Mouse (Mus musculus) liver, embryonic 11.5 days (tissue): ENCODE measurements around the gene Spon1. TPM values are rescaled to one million over a fixed set of nuclear protein-coding genes. Genes with fewer than 3 reads are reported as not detected.

Source experiments
- ATAC-seq: fragments of 200-750 bp; cut with Nextera tagmentation; replicated peaks from 2 replicates; pipeline ENCODE4 v1.8.0; 2017; ENCODE audit warnings: moderate number of reproducible peaks, mild to moderate bottlenecking, moderate TSS enrichment, moderate library complexity; ENCODE audit not compliant: low FRiP score
- DNase-seq: peaks from one replicate; pipeline ENCODE4 v3.0.0-alpha.2; 2017; ENCODE audit warnings: low spot score
- H3K27ac ChIP-seq: fragments of 300-500 bp; sonication (generic); 2 replicates; pipeline ENCODE4 v1.5.1; 2014; ENCODE audit warnings: mild to moderate bottlenecking, low read depth, low read length, control low read depth
- H3K27me3 ChIP-seq: fragments of 300-500 bp; sonication (generic); replicated peaks from 2 replicates; pipeline ENCODE4 v1.6.1; 2014; ENCODE audit warnings: low read length, mixed read lengths; ENCODE audit not compliant: control insufficient read depth, insufficient read depth
- H3K36me3 ChIP-seq: fragments of 300-500 bp; sonication (generic); 2 replicates; pipeline ENCODE4 v1.6.1; 2014; ENCODE audit warnings: mild to moderate bottlenecking, low read length, moderate library complexity, mixed read lengths; ENCODE audit not compliant: control insufficient read depth, insufficient read depth
- H3K4me1 ChIP-seq: fragments of 300-500 bp; sonication (generic); replicated peaks from 2 replicates; pipeline ENCODE4 v1.6.1; 2014; ENCODE audit warnings: low read length, mixed read lengths; ENCODE audit not compliant: control insufficient read depth, insufficient read depth
- H3K4me2 ChIP-seq: fragments of 300-500 bp; sonication (generic); 2 replicates; pipeline ENCODE4 v1.6.1; 2014; ENCODE audit warnings: mild to moderate bottlenecking, control low read depth, moderate library complexity
- H3K4me3 ChIP-seq: fragments of 300-500 bp; sonication (generic); 2 replicates; pipeline ENCODE4 v1.5.1; 2014; ENCODE audit warnings: low read depth, low read length, control low read depth
- H3K9ac ChIP-seq: fragments of 300-500 bp; sonication (generic); 2 replicates; pipeline ENCODE4 v1.6.1; 2014; ENCODE audit warnings: low read depth, low read length, control low read depth
- H3K9me3 ChIP-seq: fragments of 300-500 bp; sonication (generic); 2 replicates; pipeline ENCODE4 v1.6.1; 2016; ENCODE audit warnings: low read length, inconsistent platforms, mixed read lengths; ENCODE audit not compliant: control insufficient read depth
- WGBS: fragments of 180-500 bp; shearing (Covaris S2); extraction: QIAGEN DNeasy Blood & Tissue Kit; methylation state at CpG from one replicate; pipeline ENCODE4 v1.1.7; 2014; 5-methylcytosine and 5-hydroxymethylcytosine counted together
- polyA plus RNA-seq: library from polyadenylated mRNA; unstranded; fragments of >200 nt; fragmentation: Nextera tagmentation; extraction: Ambion mirVana; gene quantifications from 2 replicates; pipeline ENCODE4 v1.2.1, GENCODE M21; 2014

Gene Spon1
- polyA plus RNA-seq, 1 experiment from 2014 or later: 7.9 TPM

DNA sequence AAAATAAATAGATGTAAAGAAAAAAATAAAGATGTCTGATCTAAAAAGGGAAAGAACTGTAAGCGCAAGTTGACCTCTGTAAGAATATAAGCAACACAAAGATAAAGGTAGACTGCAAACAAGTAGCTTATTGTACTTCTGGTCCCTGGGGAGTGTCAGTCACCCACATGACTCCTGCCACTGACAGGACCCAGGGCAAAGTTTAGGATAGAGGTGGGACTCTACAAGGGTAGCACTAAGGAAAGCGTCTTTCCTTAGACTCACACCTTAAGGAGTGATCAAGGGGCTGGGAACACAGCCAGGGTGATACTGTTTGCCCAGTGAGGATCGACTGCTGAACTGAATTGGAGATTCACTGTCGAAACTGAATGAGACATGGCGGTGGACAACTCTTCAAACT is 323.1 kb downstream of the Spon1 start:
- no peak overlapping the region for H3K4me2 ChIP-seq
- H3K9ac ChIP-seq: no peak overlapping the region
- H3K36me3 ChIP-seq: no peaks in the 10 kb centered on the region
- DNase-seq (no peak), ATAC-seq (no peak)
- H3K27ac ChIP-seq: no peak overlapping the region
- 71% methylated on average over 5 of the region's 5 CpGs for WGBS
- H3K9me3 ChIP-seq: no peaks in the 10 kb centered on the region
- H3K4me3 ChIP-seq: no peak overlapping the region
- peaks cover 9% of the 10 kb centered on the region for H3K4me1 ChIP-seq
- H3K27me3 ChIP-seq: no peaks in the 10 kb centered on the region

DNA sequence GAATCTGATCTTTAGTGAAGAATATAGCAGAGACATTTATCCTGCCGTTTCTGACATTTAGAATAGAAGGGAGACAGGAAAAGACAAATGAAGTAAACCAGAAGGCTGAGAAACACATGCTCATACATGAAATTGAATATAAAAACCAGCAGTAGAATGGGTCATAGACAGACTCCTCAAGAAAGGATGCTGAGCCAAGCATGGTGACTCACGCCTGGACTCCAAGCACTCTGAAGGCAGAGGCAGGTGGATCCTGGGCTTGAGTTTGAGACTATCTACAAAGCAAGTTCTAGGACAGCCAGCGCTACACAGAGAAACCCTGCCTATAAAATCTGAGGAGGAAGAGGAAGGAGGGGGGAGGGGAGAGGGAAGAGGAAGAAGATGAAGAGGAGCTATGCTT is 324.4 kb downstream of the Spon1 start:
- Histone ChIP-seq H3K4me2 (no peak overlapping the region), H3K27me3 (no peaks in the 10 kb centered on the region), H3K9me3 (no peaks in the 10 kb centered on the region), H3K4me1 (peaks cover 9% of the 10 kb centered on the region), H3K27ac (no peak overlapping the region), H3K36me3 (no peaks in the 10 kb centered on the region), H3K9ac (no peak overlapping the region), H3K4me3 (no peak overlapping the region)
- no peak for DNase-seq
- no peak for ATAC-seq
- WGBS: 75% methylated on average over 3 of the region's 3 CpGs

DNA sequence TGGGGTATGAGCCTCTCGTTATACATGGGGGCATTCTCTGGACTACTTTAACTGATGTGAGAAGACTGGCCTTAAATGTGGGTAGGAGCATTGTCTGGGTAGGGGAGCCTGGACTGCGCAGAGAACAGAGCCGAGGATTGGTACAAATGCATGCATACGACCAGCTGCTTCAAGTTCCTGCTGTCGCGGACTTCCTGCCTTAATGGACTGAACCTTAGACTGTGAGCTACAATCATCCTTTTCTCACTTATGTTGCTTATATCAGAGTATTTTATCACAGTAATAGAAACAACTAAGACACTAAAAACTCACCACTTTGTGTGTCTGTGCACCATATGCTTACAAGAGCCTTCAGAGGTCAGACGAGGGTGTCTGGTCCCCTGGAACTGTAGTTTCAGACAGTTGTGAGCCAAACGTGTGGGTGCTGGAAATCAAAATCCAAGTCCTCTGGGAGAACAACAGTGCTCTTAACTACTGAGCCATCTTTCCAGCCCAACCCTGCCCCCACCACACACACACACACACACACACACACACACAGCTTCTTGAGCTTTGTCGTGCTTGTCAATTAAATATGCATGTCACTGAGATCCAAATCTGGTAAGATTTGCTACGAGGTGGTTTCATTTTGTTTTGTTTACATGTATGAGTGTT is 325.2 kb downstream of the Spon1 start:
- Histone ChIP-seq H3K27me3 (no peaks in the 10 kb centered on the region), H3K9me3 (no peaks in the 10 kb centered on the region), H3K9ac (no peak overlapping the region), H3K4me1 (peaks cover 9% of the 10 kb centered on the region), H3K4me3 (no peak overlapping the region), H3K27ac (no peak overlapping the region), H3K4me2 (no peak overlapping the region), H3K36me3 (no peaks in the 10 kb centered on the region)
- WGBS: 67% methylated on average over 10 of the region's 10 CpGs
- ATAC-seq (no peak), DNase-seq (no peak)
